Mouse (Mus musculus) c-Kit-positive CD71-positive TER-119-negative erythroid progenitor cells, embryonic 14.5 days (primary cell): ENCODE data around the gene Gm7970.
"Not testable (repeated sequence)": the region's sequence is repeated elsewhere in the genome, so short reads cannot be mapped to it uniquely, and the experiment has no call there.

Source experiments
- DNase-seq: peaks from one replicate; pipeline ENCODE4 v3.0.0-alpha.2; 2013; ENCODE audit warnings: low read depth

Gene Gm7970

DNA sequence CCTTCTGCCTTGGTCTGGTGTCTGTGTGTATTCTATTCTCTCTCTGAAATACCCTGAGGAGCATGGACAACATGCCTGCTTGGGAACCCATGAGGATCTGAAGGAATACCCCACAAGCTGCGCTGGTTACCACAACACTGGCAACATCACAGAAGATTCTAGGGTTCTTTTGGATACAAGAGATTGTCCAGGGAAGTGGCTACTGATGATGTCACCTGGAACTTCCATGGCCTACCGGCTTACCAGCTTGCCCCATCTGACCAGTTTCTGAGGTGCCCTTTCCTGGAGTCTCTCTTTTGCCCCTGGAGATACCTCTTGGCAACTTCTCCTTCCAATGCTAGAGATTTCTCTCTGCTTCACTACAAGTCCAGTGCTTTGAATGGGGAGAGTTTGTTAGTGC is at the start of gene Gm7970:
Gene Gm7970 (minus strand): TSS at position 101 of the 400 bp plus-strand sequence.
- DNase-seq: not testable (repeated sequence)

DNA sequence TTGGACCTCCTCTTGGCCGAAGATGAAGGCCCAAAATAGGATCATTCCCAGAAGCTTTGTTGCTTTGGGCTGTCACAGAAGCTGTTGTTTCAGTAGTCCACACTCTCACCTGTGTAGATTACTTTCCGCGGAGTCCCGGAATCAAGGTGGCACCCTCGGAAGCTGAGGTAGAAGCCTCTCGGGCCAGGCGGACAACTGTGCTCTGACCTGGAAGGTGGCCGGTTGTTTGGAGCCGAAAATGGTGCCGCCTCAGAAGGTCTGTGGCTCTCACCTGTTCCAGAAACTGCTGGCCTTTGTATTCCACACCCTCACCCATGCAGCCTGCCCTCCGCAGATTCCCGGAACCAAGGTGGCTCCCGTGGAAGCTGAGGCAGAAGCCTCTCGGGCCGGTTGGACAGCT is 45.6 kb upstream of the Gm7970 start:
- not testable (repeated sequence) for DNase-seq

DNA sequence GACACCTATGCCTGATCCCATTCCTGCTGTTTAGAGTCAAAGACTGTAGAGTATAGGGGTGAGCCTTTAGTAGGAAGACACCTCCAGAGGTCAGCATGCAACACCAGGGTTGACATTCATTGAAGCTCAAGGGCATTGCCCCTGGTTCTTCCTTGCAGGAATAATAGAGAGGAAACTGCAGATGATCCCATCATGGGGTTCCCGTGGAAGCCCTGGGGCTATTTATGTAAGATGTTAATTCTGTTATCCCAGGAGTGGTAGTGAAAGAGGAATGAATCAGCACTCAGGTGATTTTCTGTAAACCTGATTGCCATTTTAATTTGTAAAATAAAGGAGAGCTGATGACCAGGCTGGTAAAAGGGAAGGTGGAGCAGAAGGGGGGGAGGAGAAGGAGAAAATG is 31.0 kb upstream of the Gm7970 start:
- DNase-seq: not testable (repeated sequence)

DNA sequence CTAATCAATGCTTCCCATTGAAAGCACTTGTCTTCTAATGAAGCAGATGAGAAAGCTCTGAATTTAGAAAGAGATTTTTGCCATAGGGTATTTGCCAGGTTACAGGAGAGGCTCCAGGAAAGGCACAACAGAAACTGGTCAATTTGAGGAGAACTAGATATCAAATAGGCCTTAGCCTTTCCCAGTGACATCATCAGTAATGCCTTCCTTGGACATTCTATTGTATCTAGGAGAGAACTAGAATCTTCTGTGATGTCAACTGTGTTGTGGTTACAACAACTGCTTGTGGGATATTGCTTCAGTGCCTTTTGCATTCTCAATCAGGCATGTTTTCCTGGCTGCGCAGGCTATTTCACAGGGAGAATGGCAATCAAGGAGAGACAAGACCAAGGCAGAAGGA is 17.5 kb upstream of the Gm7970 start, which contains the start of gene 1700049E17Rik2:
Gene 1700049E17Rik2 (plus strand): TSS at position 301 of the 400 bp plus-strand sequence.
- not testable (repeated sequence) for DNase-seq

DNA sequence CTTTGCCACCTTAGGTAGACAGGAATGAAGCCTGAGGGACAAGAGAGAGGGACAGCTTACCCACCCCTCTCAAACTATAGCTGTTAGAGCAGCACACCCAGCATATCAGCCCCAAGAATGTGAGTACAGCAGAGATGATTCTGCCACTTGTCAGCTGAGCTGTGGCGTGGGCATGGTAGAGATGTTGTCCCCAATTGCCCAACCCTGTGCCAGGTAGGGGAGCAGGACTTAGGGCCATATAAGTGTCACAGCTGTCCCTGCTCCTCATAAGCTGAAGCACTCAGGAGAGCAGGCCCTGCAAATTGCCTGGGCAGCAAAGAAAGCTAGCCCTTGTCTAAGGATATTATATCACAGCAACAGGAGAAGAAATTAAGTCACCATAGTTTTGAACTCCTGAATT is 30.7 kb downstream of the Gm7970 start:
- not testable (repeated sequence) for DNase-seq

DNA sequence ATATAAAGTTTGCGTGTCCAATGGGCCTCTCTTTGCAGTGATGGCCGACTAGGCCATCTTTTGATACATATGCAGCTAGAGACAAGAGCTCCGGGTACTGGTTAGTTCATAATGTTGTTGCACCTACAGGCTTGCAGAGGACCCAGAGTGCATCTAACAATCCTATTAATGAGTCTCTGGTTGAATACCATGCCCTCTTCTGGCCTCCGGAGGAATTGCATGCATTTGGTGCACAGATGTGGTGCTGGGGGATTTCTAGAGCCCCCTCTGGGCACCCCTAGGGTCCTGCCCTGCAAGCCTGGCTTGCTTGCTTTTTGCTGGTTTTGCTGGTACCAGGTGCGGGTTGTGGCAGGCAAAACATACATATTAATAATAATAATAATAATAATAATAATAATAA is 34.7 kb downstream of the Gm7970 start:
- DNase-seq: not testable (repeated sequence)
